Mouse (Mus musculus) myocyte (in vitro differentiated cells): ENCODE data around the gene Gxylt2. TPM values are rescaled to one million over a fixed set of nuclear protein-coding genes. Genes with fewer than 3 reads are reported as not detected.

Experiments used
- H3K27me3 ChIP-seq: one replicate; pipeline ENCODE4 v1.6.1; 2011; ENCODE audit not compliant: control insufficient read depth, insufficient read depth, insufficient read length
- H3K36me3 ChIP-seq: one replicate; pipeline ENCODE4 v1.6.1; 2011; ENCODE audit not compliant: control insufficient read depth, insufficient read depth
- H3K4me2 ChIP-seq: one replicate; pipeline ENCODE4 v1.6.1; 2011; ENCODE audit warnings: low read depth, control low read depth
- H3K4me3 ChIP-seq: one replicate; pipeline ENCODE4 v1.5.1; 2011; ENCODE audit warnings: mild to moderate bottlenecking, control low read depth, moderate library complexity
- H3K79me2 ChIP-seq: one replicate; pipeline ENCODE4 v1.6.1; 2011; ENCODE audit not compliant: control insufficient read depth, insufficient read depth
- H3ac ChIP-seq: one replicate; pipeline ENCODE4 v1.6.1; 2011; ENCODE audit not compliant: control insufficient read depth, insufficient read length
- CEBPB ChIP-seq: IDR thresholded peaks from 2 replicates; pipeline ENCODE4 v1.6.1; 2011; ENCODE audit warnings: mild to moderate bottlenecking, moderate library complexity; ENCODE audit not compliant: poor library complexity, insufficient read depth, severe bottlenecking
- E2F4 ChIP-seq: IDR thresholded peaks from one replicate; pipeline ENCODE4 v1.6.1; 2011; ENCODE audit warnings: mild to moderate bottlenecking, control low read depth, moderate library complexity; ENCODE audit not compliant: insufficient read depth
- MAX ChIP-seq: IDR thresholded peaks from one replicate; pipeline ENCODE4 v1.6.1; 2011; ENCODE audit warnings: low read depth, mild to moderate bottlenecking, control low read depth
- MYOD1 ChIP-seq, 3 experiments: IDR thresholded peaks; one replicate each; pipeline ENCODE4 v1.6.1; 2011; ENCODE audit warnings: control low read depth in 2 of 3, low read depth in 2 of 3, mild to moderate bottlenecking in 2 of 3, moderate library complexity in 1 of 3; ENCODE audit not compliant: insufficient read length in 2 of 3, control insufficient read depth in 1 of 3
- MYOG ChIP-seq, 3 experiments: IDR thresholded peaks; one replicate each; pipeline ENCODE4 v1.6.1; 2011; ENCODE audit warnings: control low read depth in 2 of 3, low read depth in 2 of 3, mild to moderate bottlenecking in 2 of 3; ENCODE audit not compliant: insufficient read length in 2 of 3, control insufficient read depth in 1 of 3, insufficient read depth in 1 of 3
- POLR2A ChIP-seq: IDR thresholded peaks from one replicate; pipeline ENCODE4 v1.6.1; 2011; ENCODE audit warnings: low read depth, mild to moderate bottlenecking, control low read depth, moderate library complexity; ENCODE audit not compliant: insufficient read length
- POLR2AphosphoS2 ChIP-seq: IDR thresholded peaks from one replicate; pipeline ENCODE4 v1.6.1; 2011; ENCODE audit warnings: low read depth, control low read depth; ENCODE audit not compliant: insufficient read length
- REST ChIP-seq: IDR thresholded peaks from one replicate; pipeline ENCODE4 v1.6.1; 2011; ENCODE audit warnings: mild to moderate bottlenecking, control low read depth, moderate library complexity; ENCODE audit not compliant: insufficient read depth, insufficient read length
- SRF ChIP-seq: IDR thresholded peaks from one replicate; pipeline ENCODE4 v1.6.1; 2011; ENCODE audit warnings: low read depth; ENCODE audit not compliant: control insufficient read depth, insufficient read length
- TCF12 ChIP-seq: IDR thresholded peaks from one replicate; pipeline ENCODE4 v1.6.1; 2011; ENCODE audit warnings: mild to moderate bottlenecking, control low read depth; ENCODE audit not compliant: poor library complexity, insufficient read depth, severe bottlenecking
- TCF3 ChIP-seq: IDR thresholded peaks from one replicate; pipeline ENCODE4 v1.6.1; 2011; ENCODE audit warnings: low read depth, control low read depth; ENCODE audit not compliant: insufficient read length
- USF1 ChIP-seq: IDR thresholded peaks from one replicate; pipeline ENCODE4 v1.6.1; 2011; ENCODE audit warnings: low read depth, mild to moderate bottlenecking, control low read depth, moderate library complexity
- polyA plus RNA-seq: library from polyadenylated mRNA; unstranded; fragments of >200 nt; fragmentation: generic; extraction: Trizol; gene quantifications from one replicate; pipeline ENCODE4 v1.2.1, GENCODE M21; 2012; ENCODE audit warnings: missing spikeins

The Gxylt2 gene
- polyA plus RNA-seq, 1 experiment = 2.2 TPM

GRCm38 (mm10) chr6:100799766-100800165, 95.2 kb downstream of the Gxylt2 start:
- TF ChIP-seq POLR2AphosphoS2 = no peak
- TF ChIP-seq MYOG (IDR thresholded peaks at IDR 0.05; ENCODE audit: control insufficient read depth in 1 of 3, insufficient read depth in 1 of 3, insufficient read length in 2 of 3, low read depth in 2 of 3) = no peak
- TF ChIP-seq REST = no peak
- TF ChIP-seq SRF = no peak
- no peak for TF ChIP-seq MYOD1 (IDR thresholded peaks at IDR 0.05; ENCODE audit: control insufficient read depth in 1 of 3, insufficient read length in 2 of 3, low read depth in 2 of 3)
- TF ChIP-seq TCF3 = no peak
- no peak for TF ChIP-seq POLR2A
- TF ChIP-seq E2F4 = no peak
- TF ChIP-seq MAX = no peak
- TF ChIP-seq TCF12 = no peak
- Histone ChIP-seq H3K79me2 (no peaks in the 10 kb centered on the region), H3ac (no peak overlapping the region), H3K4me3 (no peak overlapping the region), H3K36me3 (no peaks in the 10 kb centered on the region), H3K4me2 (peak overlapping the region; percentile 74), H3K27me3 (no peaks in the 10 kb centered on the region)

DNA sequence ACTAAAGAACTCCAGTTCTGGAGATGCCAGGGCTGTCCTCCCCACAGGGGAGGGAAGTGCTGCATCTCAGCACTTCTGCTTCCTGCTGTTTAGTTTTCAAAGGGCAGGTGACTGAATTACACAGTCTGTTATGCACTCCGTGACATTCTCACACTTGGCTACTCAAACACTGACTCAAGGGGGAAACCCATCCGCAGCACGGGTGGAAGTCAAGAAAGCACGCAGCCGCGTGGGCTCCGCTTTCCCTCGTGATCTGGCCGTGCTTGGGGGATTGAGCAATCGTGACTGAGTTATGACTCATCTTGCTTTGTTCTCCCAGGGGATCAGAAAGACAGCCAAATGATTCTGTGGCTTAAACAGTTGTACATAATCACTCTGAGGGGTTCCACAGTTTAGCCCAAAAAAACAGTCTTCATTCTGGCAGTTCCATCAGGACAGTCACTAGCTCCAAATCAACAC, 96.0 kb downstream of the Gxylt2 start:
- no peak overlapping the region for H3K4me3 ChIP-seq
- no peak overlapping the region for H3ac ChIP-seq
- H3K4me2 ChIP-seq = peak overlapping the region; percentile 74
- H3K27me3 ChIP-seq = no peaks in the 10 kb centered on the region
- H3K36me3 ChIP-seq = no peaks in the 10 kb centered on the region
- TF ChIP-seq SRF (peak; percentile 7), E2F4 (no peak), MYOG (IDR thresholded peaks at IDR 0.05; ENCODE audit: control insufficient read depth in 1 of 3, insufficient read depth in 1 of 3, insufficient read length in 2 of 3, low read depth in 2 of 3) (peak in 1 of 3 experiments; percentile 37), MYOD1 (IDR thresholded peaks at IDR 0.05; ENCODE audit: control insufficient read depth in 1 of 3, insufficient read length in 2 of 3, low read depth in 2 of 3) (peak in 1 of 3 experiments; percentile 29), CEBPB (peak; percentile 100), USF1 (peak; percentile 64), MAX (peak; percentile 73), TCF3 (no peak)
- no peaks in the 10 kb centered on the region for H3K79me2 ChIP-seq

DNA sequence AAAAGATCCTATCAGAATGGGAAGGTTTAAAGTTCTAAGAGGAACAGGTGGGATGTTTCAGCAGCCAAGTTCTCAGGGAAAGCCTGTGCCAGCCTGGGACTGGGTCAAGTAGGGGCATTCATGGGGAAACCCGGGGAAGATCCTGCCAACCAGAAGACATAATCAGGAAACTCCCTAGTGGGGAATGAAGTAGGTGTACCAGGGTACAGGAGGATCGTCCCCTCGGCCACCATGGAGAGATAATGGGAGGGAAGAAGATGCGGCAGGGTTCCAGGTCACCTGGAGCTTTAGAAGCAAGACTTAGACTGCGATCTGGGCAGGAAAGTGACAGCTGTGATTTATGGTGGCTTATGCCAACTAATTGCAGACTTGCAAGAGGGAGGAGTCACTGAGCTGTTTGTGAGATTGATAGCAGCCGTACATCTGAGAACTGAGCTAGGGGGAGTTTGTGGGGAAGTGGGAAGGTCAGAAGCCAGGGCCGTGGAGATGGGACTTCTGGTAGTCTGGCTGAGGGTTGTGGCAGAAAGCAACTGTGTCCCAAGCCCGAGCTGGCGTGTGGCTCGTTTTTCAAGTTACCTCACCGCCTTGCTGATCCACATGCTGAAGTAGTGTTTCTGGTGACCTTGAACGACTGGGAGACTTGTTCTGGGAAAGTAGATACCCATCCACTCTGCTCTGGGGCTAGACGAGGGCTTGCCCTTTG, 98.0 kb downstream of the Gxylt2 start:
- TF ChIP-seq USF1 (no peak), MAX (no peak), POLR2AphosphoS2 (no peak), MYOD1 (IDR thresholded peaks at IDR 0.05; ENCODE audit: control insufficient read depth in 1 of 3, insufficient read length in 2 of 3, low read depth in 2 of 3) (no peak), MYOG (IDR thresholded peaks at IDR 0.05; ENCODE audit: control insufficient read depth in 1 of 3, insufficient read depth in 1 of 3, insufficient read length in 2 of 3, low read depth in 2 of 3) (no peak), POLR2A (no peak), REST (no peak), E2F4 (no peak), SRF (no peak), TCF12 (no peak), CEBPB (no peak), TCF3 (no peak)
- Histone ChIP-seq H3K4me2 (no peak overlapping the region), H3K79me2 (no peaks in the 10 kb centered on the region), H3K27me3 (no peaks in the 10 kb centered on the region), H3ac (no peak overlapping the region), H3K4me3 (no peak overlapping the region), H3K36me3 (no peaks in the 10 kb centered on the region)

DNA sequence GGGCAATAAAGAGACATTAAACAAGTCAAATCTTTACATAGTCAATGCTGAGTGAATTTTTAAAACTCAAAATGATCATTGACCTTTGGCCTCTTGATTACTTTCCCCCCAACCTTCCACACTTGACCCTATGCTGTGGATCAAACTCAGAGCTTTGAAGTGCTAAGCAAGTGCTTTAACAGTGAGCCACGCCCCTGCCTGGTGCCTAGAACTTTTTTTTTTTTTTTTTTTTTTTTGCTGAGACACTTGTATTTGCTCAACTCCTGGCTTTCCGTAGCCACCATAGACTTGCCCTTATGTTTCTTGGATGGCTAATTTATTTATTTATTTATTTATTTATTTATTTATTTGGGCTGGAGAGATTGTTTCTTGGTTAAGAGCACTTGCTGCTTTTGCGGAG, 98.7 kb downstream of the Gxylt2 start:
- H3K36me3 ChIP-seq = no peaks in the 10 kb centered on the region
- no peaks in the 10 kb centered on the region for H3K27me3 ChIP-seq
- H3K79me2 ChIP-seq = no peaks in the 10 kb centered on the region
- TF ChIP-seq POLR2A (no peak), MAX (no peak), CEBPB (no peak), TCF12 (no peak)
- H3K4me2 ChIP-seq = no peak overlapping the region
- H3ac ChIP-seq = no peak overlapping the region
- H3K4me3 ChIP-seq = no peak overlapping the region

DNA sequence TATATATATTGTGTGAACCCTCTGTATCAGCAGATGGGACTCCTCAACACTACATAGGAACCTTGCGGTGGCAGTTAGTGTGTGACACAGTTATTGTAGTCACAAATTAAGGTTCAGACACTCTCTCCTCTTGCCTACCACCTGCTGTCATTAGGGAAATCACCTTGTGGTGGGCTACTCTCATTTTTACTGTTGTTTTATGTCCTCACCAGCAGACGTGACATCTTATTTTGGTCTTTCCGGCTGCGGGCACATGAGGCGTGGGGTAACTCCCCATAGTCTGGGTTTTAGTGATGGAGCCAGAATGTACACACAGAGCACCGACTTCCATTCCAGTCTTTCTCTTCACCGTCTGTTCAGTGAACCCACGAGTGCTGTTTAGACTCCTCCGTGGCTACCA, 102.7 kb downstream of the Gxylt2 start:
- Histone ChIP-seq H3K36me3 (no peaks in the 10 kb centered on the region), H3K4me2 (no peak overlapping the region), H3K27me3 (no peaks in the 10 kb centered on the region), H3K79me2 (no peaks in the 10 kb centered on the region), H3ac (no peak overlapping the region), H3K4me3 (no peak overlapping the region)
- TF ChIP-seq TCF12 (no peak), MYOG (IDR thresholded peaks at IDR 0.05; ENCODE audit: control insufficient read depth in 1 of 3, insufficient read depth in 1 of 3, insufficient read length in 2 of 3, low read depth in 2 of 3) (no peak), SRF (no peak), POLR2A (no peak), E2F4 (no peak), POLR2AphosphoS2 (no peak), REST (no peak)
